Mouse (Mus musculus) kidney, adult 9 months (tissue): ENCODE results near the gene Cxcl10.
A peak's percentile ranks its signal among the peaks of the same experiment; 100 is the strongest.

Source experiments
- DNase-seq: peaks from one replicate; pipeline ENCODE4 v3.0.0; 2022

Gene Cxcl10

GRCm38 (mm10) chr5:92348794-92349413 is at the start of gene Cxcl10:
Gene Cxcl10, minus strand, starts transcription at chr5:92348889.
- peak; percentile 89 for DNase-seq

- peak; percentile 82 for DNase-seq
These were observed 49.5 kb upstream of the Cxcl10 start for GRCm38 (mm10) chr5:92398153-92398552.

GRCm38 (mm10) chr5:92396476-92396875 is 47.8 kb upstream of the Cxcl10 start:
- DNase-seq: no peak

- DNase-seq: no peak
These were observed 47.1 kb upstream of the Cxcl10 start for GRCm38 (mm10) chr5:92395764-92396163.

GRCm38 (mm10) chr5:92393863-92394262 is 45.2 kb upstream of the Cxcl10 start:
- no peak for DNase-seq

- no peak for DNase-seq
These were observed 43.9 kb upstream of the Cxcl10 start for GRCm38 (mm10) chr5:92392542-92392941.

- no peak for DNase-seq
These were observed 41.9 kb upstream of the Cxcl10 start for GRCm38 (mm10) chr5:92390615-92391014.

- DNase-seq: no peak
These were observed 41.3 kb upstream of the Cxcl10 start for GRCm38 (mm10) chr5:92389977-92390376.

- peak; percentile 70 for DNase-seq
These were observed 38.7 kb upstream of the Cxcl10 start for GRCm38 (mm10) chr5:92387433-92387832.

GRCm38 (mm10) chr5:92386643-92387042 is 38.0 kb upstream of the Cxcl10 start:
- DNase-seq: peak; percentile 70

GRCm38 (mm10) chr5:92386102-92386501 is 37.4 kb upstream of the Cxcl10 start:
- no peak for DNase-seq

- DNase-seq: no peak
These were observed 36.2 kb upstream of the Cxcl10 start for GRCm38 (mm10) chr5:92384855-92385254.

- DNase-seq: no peak
These were observed 35.1 kb upstream of the Cxcl10 start for GRCm38 (mm10) chr5:92383747-92384146.

GRCm38 (mm10) chr5:92382349-92382679 is 33.6 kb upstream of the Cxcl10 start:
- DNase-seq: no peak

GRCm38 (mm10) chr5:92381550-92382348 is 33.1 kb upstream of the Cxcl10 start:
- peak; percentile 90 for DNase-seq

GRCm38 (mm10) chr5:92376795-92377405 is 28.2 kb upstream of the Cxcl10 start:
- no peak for DNase-seq

GRCm38 (mm10) chr5:92375368-92375767 is 26.7 kb upstream of the Cxcl10 start:
- no peak for DNase-seq

GRCm38 (mm10) chr5:92374721-92375142 is 26.0 kb upstream of the Cxcl10 start:
- DNase-seq: peak; percentile 76

GRCm38 (mm10) chr5:92372605-92373004 is 23.9 kb upstream of the Cxcl10 start:
- DNase-seq: no peak

- DNase-seq: no peak
These were observed 22.8 kb upstream of the Cxcl10 start for GRCm38 (mm10) chr5:92371361-92371976.

GRCm38 (mm10) chr5:92370891-92371290 is 22.2 kb upstream of the Cxcl10 start:
- no peak for DNase-seq

- no peak for DNase-seq
These were observed 21.7 kb upstream of the Cxcl10 start for GRCm38 (mm10) chr5:92370392-92370791.

- no peak for DNase-seq
These were observed 20.7 kb upstream of the Cxcl10 start for GRCm38 (mm10) chr5:92369151-92369994.
